Mouse (Mus musculus) limb, embryonic 10.5 days (tissue): ENCODE results near the gene Fam13a. TPM values are rescaled to one million over a fixed set of nuclear protein-coding genes. Genes with fewer than 3 reads are reported as not detected.

ENCODE experiments used
- DNase-seq: peaks from one replicate; pipeline ENCODE4 v3.0.0-alpha.2; 2017; ENCODE audit warnings: low spot score
- H3K27ac ChIP-seq: fragments of 300-500 bp; sonication (generic); 2 replicates; pipeline ENCODE4 v1.5.1; 2016; ENCODE audit warnings: mild to moderate bottlenecking
- H3K27me3 ChIP-seq: fragments of 300-500 bp; sonication (generic); 2 replicates; pipeline ENCODE4 v1.6.1; 2016; ENCODE audit warnings: low read depth, mild to moderate bottlenecking; ENCODE audit not compliant: poor library complexity, severe bottlenecking
- H3K36me3 ChIP-seq: fragments of 300-500 bp; sonication (generic); 2 replicates; pipeline ENCODE4 v1.6.1; 2016; ENCODE audit warnings: mild to moderate bottlenecking, moderate library complexity
- H3K4me1 ChIP-seq: fragments of 300-500 bp; sonication (generic); 2 replicates; pipeline ENCODE4 v1.6.1; 2016
- H3K4me3 ChIP-seq: fragments of 300-500 bp; sonication (generic); 2 replicates; pipeline ENCODE4 v1.5.1; 2016; ENCODE audit warnings: mild to moderate bottlenecking, moderate library complexity
- H3K9me3 ChIP-seq: fragments of 300-500 bp; sonication (generic); replicated peaks from 2 replicates; pipeline ENCODE4 v1.6.1; 2016; ENCODE audit warnings: mild to moderate bottlenecking
- WGBS: fragments of 180-500 bp; shearing (Covaris S2); methylation state at CpG from one replicate; pipeline ENCODE4 v1.1.7; 2016; 5-methylcytosine and 5-hydroxymethylcytosine counted together
- polyA plus RNA-seq: library from polyadenylated mRNA; unstranded; fragments of >200 nt; fragmentation: Nextera tagmentation; extraction: Ambion mirVana; gene quantifications from 2 replicates; pipeline ENCODE4 v1.2.1, GENCODE M21; 2016

The Fam13a gene
- 2.5 and 3.0 TPM in 2 replicates for polyA plus RNA-seq

DNA sequence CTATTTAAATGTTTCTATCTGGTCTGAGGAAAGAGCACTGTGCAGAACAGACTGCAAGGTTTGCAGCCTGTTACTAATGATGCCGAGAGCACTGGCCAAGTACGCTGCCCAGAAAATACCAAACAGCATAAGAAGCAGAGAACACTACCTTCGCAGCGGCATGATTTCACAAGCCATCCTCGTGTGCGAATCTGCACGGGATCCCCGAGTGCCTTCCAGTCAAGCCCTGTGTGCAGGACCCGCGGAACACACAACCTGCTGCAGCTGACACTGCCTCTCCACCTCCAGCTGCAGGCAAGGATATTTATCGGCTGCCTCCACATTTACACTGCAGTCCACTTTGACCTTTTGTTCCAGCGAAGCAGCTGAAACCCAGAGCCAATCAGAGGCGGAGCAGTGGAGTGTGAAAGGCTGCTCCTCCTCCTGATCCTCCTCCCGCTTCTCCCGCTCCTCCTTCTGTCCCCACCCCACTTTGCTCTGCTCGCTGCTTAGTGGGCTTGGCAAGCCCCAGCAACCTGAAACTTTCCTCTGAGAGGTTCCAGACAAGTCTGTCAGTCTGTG lies at the start of gene Fam13a:
Gene Fam13a (minus strand): TSS at position 386 of the 561 bp plus-strand sequence.
- H3K36me3 ChIP-seq: no peaks in the 10 kb centered on the region
- no peaks in the 10 kb centered on the region for H3K9me3 ChIP-seq
- H3K27me3 ChIP-seq: no peaks in the 10 kb centered on the region
- H3K27ac ChIP-seq: peak within 1 kb of the TSS; percentile 79
- DNase-seq: peak; percentile 77
- H3K4me1 ChIP-seq: peaks cover 9% of the 10 kb centered on the region; the same call in 1 of the 2 replicates
- H3K4me3 ChIP-seq: peak within 1 kb of the TSS; percentile 59
- 2% methylated on average over 16 of the region's 16 CpGs for WGBS

GRCm38 (mm10) chr6:59072096-59073060 lies 48.0 kb upstream of the Fam13a start:
- Histone ChIP-seq H3K27me3 (no peaks in the 10 kb centered on the region), H3K27ac (no peak overlapping the region), H3K9me3 (peaks cover 2% of the 10 kb centered on the region; the same call in 1 of the 2 replicates), H3K4me3 (no peak overlapping the region), H3K4me1 (no peaks in the 10 kb centered on the region), H3K36me3 (no peaks in the 10 kb centered on the region)
- DNase-seq: no peak
- 92% methylated on average over 5 of the region's 5 CpGs for WGBS

DNA sequence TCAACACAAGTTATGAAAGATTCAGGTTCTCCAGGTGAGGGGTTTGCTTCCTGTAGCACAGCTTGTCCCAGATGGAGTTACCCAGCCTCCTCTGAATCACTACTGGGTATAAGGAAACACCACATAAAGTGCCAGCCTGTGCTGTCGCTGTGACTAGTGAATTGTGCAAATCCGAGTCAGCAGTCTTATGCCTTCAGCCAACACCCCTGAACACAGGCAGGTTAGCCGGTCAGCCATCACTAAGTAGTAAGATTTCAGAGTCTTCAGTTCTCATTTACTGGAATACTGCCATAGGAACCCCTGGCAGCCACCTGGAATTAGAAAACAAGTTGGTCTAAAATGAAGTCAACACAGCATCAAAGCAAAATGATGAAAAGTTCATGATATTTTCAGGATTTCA lies 47.3 kb upstream of the Fam13a start:
- Histone ChIP-seq H3K4me1 (no peaks in the 10 kb centered on the region), H3K36me3 (no peaks in the 10 kb centered on the region), H3K27me3 (no peaks in the 10 kb centered on the region), H3K27ac (no peak overlapping the region), H3K9me3 (peaks cover 2% of the 10 kb centered on the region; the same call in 1 of the 2 replicates), H3K4me3 (no peak overlapping the region)
- 91% methylated on average over 3 of the region's 3 CpGs for WGBS
- DNase-seq: no peak

DNA sequence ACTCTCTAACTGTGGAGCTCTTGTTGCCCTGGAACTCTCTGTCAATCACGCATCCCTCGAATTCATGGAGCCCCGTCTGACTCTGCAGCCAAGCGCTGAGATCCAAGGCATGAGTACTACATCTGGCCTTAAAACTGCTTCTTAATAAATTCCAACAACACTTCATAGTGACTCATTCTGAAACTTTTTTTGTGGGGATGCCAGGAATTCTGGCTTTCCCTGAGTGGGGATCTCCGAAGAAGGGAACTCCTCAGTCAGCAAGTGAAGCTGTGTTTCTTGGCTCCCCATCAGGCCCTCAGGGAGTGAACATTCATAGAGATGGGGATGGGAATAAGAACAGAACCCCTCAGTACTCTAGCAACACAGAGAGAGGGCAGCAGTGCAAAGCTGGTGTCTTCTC lies 43.8 kb upstream of the Fam13a start:
- H3K4me1 ChIP-seq: no peaks in the 10 kb centered on the region
- no peak for DNase-seq
- H3K27ac ChIP-seq: no peak overlapping the region

GRCm38 (mm10) chr6:59064440-59064839 lies 40.1 kb upstream of the Fam13a start:
- no peak overlapping the region for H3K27ac ChIP-seq
- H3K36me3 ChIP-seq: no peaks in the 10 kb centered on the region
- no peaks in the 10 kb centered on the region for H3K4me1 ChIP-seq
- 88% methylated on average over 4 of the region's 4 CpGs for WGBS
- no peak for DNase-seq
- H3K27me3 ChIP-seq: no peaks in the 10 kb centered on the region
- H3K4me3 ChIP-seq: no peak overlapping the region
- no peaks in the 10 kb centered on the region for H3K9me3 ChIP-seq

More for the DNA sequence above, 43.8 kb upstream of the Fam13a start:
- Histone ChIP-seq H3K36me3 (no peaks in the 10 kb centered on the region), H3K27me3 (no peaks in the 10 kb centered on the region), H3K4me3 (no peak overlapping the region), H3K9me3 (no peaks in the 10 kb centered on the region)
- 94% methylated on average over 5 of the region's 5 CpGs for WGBS

DNA sequence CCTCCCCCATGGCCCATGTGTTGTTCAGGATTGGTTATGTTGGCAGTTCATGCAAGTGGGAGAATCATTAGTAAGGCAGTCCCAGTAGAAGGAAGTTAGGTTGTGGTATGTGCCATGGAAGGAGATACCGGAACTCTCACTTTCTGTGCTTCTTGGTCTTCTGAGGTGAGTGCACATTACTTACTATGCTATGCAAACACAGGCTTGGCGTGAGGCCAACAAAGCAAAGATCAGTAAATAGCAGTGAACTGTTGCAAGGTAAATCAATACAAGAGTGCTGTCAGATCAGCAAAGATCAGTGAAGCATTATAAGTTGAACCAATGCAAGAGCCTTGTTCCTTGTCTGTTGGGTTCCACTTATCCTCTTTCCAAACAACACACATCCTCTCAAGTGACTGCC lies 28.9 kb upstream of the Fam13a start:
- no peak for DNase-seq
- H3K4me3 ChIP-seq: no peak overlapping the region
- no peak overlapping the region for H3K27ac ChIP-seq
- no peaks in the 10 kb centered on the region for H3K4me1 ChIP-seq
- no peaks in the 10 kb centered on the region for H3K9me3 ChIP-seq
- 94% methylated on average over 2 of the region's 2 CpGs for WGBS
- no peaks in the 10 kb centered on the region for H3K27me3 ChIP-seq
- no peaks in the 10 kb centered on the region for H3K36me3 ChIP-seq

DNA sequence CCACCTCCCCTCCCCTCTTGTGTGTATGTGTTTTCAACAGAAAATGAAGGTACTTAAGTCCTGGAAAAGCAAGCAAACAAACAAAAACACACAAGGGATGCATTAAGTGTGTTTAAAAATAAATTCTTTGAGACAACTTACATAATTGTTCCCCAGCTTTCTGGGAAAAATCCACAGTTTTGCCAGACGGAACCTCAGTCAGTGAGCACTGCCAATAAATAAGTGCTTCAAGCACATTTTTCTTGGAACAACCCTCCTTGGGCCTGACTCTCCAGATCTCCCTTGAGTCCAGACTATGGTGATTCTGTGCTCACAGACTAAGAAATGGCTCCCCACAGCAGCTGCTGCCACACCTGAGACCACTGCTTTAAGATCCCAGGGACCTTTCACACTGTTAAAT lies 15.4 kb upstream of the Fam13a start:
- Histone ChIP-seq H3K4me1 (no peaks in the 10 kb centered on the region), H3K4me3 (no peak overlapping the region), H3K9me3 (no peaks in the 10 kb centered on the region), H3K36me3 (no peaks in the 10 kb centered on the region), H3K27ac (no peak overlapping the region), H3K27me3 (no peaks in the 10 kb centered on the region)
- 86% methylated on average over 1 of the region's 1 CpGs for WGBS
- DNase-seq: no peak

DNA sequence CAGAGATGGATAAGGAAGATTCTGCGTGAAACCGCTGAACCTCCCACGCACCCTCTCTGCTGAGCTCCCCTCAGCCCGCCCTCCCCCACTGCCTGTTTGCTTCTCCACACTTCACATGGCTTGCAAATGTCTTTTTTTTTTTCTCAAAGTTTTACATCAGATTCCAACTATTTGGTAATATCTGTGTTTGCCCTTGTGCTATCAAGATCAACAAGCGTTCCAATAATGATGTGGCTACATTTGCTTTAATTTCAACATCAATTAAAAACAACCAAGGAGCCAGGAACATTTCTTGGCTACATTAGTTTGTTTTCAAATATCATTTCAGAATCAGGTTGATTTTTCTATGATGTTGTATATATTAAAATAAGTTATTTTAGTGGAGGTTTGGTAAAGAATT lies 8.4 kb upstream of the Fam13a start:
- no peaks in the 10 kb centered on the region for H3K27me3 ChIP-seq
- no peak overlapping the region for H3K4me3 ChIP-seq
- H3K27ac ChIP-seq: no peak overlapping the region
- no peak for DNase-seq
- H3K4me1 ChIP-seq: no peaks in the 10 kb centered on the region
- H3K36me3 ChIP-seq: no peaks in the 10 kb centered on the region
- 74% methylated on average over 5 of the region's 5 CpGs for WGBS
- no peaks in the 10 kb centered on the region for H3K9me3 ChIP-seq

DNA sequence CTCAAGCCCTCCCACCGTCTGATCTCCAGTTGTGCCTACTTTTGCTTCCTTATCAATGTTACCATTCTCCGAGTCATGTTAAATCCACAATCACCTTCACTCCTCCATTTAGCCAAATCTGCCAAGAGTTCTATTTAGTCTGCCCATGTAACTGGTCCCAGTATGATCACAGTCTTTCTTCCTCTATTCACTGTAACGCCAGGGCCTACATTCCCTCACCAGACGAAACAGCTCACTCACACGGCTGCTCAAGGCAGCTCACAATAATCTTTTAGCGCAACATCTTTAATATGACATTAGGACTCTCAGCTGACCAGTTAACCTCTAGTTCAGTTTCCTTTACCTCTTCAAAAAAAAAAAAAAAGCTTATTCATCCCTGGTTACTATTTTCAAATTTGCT lies 7.2 kb upstream of the Fam13a start:
- H3K4me1 ChIP-seq: no peaks in the 10 kb centered on the region
- H3K9me3 ChIP-seq: no peaks in the 10 kb centered on the region
- H3K27me3 ChIP-seq: no peaks in the 10 kb centered on the region
- H3K27ac ChIP-seq: no peak overlapping the region
- WGBS: 85% methylated on average over 6 of the region's 6 CpGs
- H3K4me3 ChIP-seq: no peak overlapping the region
- no peaks in the 10 kb centered on the region for H3K36me3 ChIP-seq
- no peak for DNase-seq

DNA sequence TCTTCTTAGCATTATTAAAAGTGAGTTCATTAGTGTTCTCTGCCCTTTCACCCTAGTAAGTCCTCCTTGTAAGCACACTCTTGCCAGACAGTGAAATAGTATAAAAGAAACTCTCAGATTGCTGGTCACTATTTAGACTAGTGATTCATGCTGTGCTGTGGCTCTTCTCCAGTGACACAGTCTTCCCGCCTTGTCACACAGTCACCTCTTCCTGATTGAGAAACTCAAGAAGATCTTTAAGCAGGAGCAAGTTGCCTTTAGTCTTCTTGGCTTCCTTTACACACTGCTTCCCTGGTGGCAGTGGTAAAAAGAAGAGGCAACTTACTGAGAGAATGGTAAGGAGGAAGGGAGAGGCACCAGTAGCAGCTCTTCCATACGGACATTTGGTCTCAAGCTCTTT lies 6.3 kb upstream of the Fam13a start:
- Histone ChIP-seq H3K27ac (no peak overlapping the region), H3K9me3 (no peaks in the 10 kb centered on the region), H3K36me3 (no peaks in the 10 kb centered on the region), H3K27me3 (no peaks in the 10 kb centered on the region), H3K4me1 (no peaks in the 10 kb centered on the region), H3K4me3 (no peak overlapping the region)
- no peak for DNase-seq
- WGBS: 86% methylated on average over 2 of the region's 2 CpGs

GRCm38 (mm10) chr6:59030037-59030436 lies 5.7 kb upstream of the Fam13a start:
- Histone ChIP-seq H3K27ac (no peak overlapping the region), H3K27me3 (no peaks in the 10 kb centered on the region), H3K36me3 (no peaks in the 10 kb centered on the region), H3K4me1 (no peaks in the 10 kb centered on the region), H3K9me3 (no peaks in the 10 kb centered on the region), H3K4me3 (no peak overlapping the region)
- DNase-seq: no peak

GRCm38 (mm10) chr6:59028871-59029270 lies 4.5 kb upstream of the Fam13a start:
- peaks cover 4% of the 10 kb centered on the region; the same call in 1 of the 2 replicates for H3K4me1 ChIP-seq
- H3K4me3 ChIP-seq: no peak overlapping the region
- no peaks in the 10 kb centered on the region for H3K36me3 ChIP-seq
- H3K27ac ChIP-seq: no peak overlapping the region
- 86% methylated on average over 2 of the region's 2 CpGs for WGBS
- H3K9me3 ChIP-seq: no peaks in the 10 kb centered on the region
- no peak for DNase-seq
- H3K27me3 ChIP-seq: no peaks in the 10 kb centered on the region

DNA sequence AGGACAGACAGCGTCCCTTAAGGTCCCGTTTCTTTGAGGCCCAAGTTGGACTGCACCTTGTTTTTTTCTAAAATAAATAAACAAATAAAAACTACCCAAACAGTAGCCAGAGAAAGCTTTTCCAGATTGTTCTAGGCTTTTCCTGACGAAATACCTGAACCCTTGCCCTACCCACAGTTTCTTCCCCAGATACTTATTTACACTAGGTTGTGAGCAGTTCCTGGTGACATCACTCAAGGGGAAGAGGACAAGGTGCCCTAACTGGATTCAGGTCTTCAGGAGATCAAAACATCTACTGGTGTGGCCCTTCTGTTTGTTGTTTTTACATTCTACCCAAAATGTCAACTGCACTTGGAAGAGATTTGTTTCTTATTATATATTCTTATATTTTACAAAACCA lies 457 bp upstream of the Fam13a start:
- Histone ChIP-seq H3K27me3 (no peaks in the 10 kb centered on the region), H3K4me3 (peak overlapping the region; percentile 59), H3K4me1 (peaks cover 9% of the 10 kb centered on the region; the same call in 1 of the 2 replicates), H3K27ac (0 out of 2 replicates have a peak overlapping the region, but pooled peaks have one; percentile 79), H3K9me3 (no peaks in the 10 kb centered on the region), H3K36me3 (no peaks in the 10 kb centered on the region)
- WGBS: 25% methylated on average over 3 of the region's 3 CpGs
- no peak for DNase-seq
